Mouse (Mus musculus) ovary, postnatal 14 days (tissue): Measurements from ENCODE around the gene Robo3.

Source experiments
- DNase-seq: peaks from one replicate; pipeline ENCODE4 v3.0.0; 2022; ENCODE audit warnings: low spot score

Robo3 gene

DNA sequence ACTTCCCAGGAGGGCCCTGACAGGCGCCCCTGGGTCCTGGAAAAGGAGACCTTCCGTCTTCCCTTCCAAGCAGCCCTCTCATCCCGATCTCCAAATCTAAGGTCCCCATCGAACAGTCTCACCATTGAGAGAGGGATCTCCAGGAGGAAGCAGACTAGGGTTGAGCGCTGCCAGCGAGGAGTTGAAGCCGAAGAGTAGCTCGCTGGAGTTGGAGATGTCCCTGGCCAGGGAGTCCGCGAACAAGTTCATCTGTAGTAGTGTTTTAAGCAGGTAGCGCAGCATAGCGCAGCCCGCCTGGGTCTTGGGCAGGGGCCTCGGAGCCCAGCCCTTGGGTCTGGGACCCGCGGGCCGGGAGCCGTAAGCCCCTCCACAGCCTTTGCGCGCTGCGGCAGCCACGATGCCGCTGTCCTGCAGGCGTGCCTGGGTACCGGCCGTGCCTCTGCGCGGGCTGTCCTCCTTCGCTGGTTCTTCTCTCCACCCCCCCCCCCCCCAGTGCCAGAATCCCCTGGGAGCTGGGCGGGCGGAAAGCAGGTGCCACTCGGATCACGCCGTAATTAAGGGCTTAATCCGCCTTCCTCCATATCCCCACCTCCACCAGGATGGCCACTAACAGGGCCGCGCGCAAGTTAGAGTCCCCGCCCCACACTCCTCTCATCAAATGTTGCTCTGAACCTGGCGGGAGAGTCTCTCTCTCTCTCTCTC, at the start of gene Robo3:
Gene Robo3, minus strand, starts transcription at position 527 of the 702 bp plus-strand sequence.
- no peak for DNase-seq

DNA sequence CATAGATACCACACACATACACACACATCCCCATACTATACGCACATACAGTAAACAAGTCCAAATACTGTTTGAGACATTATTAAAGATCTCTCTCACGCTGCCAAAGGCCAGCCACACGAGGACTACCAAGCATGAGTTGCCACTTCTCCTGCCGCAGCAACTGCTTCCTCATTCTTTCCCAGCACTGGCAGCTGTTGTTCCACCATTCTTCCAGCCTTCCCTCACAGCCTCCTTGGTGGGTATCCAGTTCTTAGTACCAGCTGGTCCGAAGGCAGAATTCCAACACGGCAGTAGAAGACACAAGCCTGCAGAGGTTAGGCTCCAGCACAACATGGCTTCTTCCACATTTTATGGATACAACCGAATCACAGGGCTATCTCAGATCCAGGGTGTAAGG, 41.9 kb upstream of the Robo3 start:
- no peak for DNase-seq

DNA sequence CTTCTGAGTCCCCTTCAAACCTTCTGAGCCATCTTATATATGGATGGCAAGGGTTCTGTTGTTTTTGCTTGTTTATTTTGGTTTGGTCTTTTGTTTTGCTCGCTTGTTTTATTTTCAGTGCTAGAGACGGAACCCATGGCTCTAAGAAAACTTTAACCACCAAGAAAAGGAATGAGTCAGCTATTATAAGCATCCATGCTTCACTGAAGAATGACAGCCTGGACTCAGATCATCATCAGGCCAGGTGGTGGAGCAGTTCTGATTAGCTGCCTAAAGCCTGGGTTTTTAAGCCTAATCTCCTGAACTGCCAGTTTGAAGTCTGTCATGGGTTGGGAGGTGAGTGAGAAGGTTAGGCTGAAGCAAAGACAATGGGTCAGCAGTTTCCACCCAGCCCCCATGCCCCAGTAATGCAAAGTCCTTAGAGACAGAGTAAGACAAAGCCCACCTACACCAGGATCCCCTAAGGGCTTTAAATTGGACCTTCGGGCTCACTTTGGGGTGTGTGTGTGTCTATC, 40.6 kb upstream of the Robo3 start:
- DNase-seq = no peak

DNA sequence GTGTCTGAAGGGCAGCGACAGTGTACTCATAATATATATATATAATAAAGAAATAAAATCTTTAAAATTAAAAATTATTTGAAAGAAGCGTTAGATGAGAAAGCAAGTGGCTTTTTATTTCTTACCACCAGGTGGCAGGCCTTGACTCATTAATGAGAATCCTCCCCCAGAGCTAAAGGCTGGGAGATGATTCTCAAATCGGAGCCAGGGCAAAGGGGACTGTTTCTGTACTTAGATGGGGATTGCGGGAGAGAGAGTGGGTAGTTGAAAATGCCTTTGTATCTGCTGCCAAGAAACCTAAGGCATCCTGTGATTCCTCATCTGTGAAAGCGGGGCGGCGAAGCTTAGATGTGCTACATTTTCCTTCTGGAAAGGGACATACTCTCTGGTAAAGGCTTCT, 29.7 kb upstream of the Robo3 start:
- DNase-seq = peak; percentile 27

DNA sequence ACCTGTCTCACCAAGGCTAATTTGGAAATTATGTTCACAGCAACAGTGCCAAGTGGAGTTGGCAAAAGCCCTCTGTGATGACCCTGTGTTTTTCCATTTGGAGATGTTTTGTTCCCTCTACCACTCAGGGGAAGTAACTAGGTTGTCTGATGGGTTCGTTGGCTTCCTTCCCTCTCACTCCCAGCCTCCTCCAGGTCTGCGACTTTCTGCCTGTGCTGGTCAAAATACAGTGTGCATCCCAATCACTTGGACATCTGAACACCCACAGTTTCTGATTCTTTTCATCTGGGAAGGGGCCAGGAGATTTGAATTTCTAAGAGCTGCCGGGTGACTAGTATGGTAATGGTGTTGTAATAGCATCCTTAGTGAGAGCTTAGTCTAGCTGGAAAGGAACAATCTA, 28.5 kb upstream of the Robo3 start:
- no peak for DNase-seq

DNA sequence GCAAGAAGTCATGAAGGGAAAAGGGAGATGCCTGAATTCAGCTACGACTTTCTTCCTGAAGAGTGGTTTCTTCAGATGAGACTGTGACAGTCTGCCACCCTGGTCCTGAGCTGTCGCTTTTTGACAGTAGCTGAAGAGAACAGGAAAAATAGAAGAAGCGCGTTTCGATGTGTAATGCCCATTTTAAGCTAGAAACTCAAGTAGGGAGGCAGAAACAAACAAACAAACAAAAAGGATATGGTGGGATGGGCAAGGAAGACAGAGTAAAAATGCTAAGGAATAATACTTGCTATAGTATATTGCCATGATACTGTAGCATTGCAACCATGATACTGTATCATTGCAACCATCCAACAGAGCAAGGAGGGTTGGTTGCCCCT, 27.9 kb upstream of the Robo3 start:
- no peak for DNase-seq

DNA sequence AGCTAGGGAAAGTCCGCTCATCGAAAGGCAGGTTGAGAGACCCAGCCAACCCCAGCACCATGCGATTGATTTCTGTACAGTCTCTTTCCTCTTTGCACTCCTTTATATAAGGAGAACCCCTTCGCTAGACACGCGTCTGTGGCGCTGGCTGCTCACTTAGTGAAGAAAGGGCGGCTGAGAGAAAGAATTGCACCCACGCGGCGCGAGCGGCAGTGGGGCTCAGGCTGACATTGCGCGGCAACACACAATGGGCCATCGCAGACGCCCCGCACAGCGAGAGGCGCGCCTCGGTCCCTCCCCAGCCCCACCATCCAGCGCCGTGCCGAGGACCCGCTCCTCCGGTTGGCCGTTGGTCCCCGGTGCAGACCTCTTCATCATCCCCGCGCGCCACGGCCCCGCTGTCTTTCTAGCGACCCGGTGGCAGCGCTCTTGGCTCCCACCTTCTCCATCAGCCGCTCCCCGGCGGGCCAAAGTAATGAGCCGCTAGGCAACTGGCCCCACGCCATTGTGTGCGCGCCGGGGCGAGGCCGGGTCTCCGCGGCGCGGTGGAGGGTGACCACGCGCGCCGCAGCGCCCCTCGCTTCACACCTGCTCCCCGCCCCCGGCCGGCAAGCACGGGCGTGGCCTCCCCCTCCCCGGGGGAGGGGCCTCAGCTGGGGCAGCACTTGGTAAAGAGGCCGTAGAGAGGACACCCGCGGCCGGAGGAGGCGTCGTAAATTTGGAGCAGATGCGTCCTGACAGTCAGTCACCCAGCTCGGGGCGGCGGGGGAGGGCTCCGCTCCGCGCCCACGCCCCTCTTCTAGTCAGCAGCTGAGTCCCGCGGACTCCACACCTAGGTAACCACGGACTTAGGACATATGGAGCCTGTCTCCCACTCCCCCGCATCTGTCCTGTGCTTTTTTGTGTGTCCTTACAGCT, 27.3 kb upstream of the Robo3 start:
- DNase-seq = peak; percentile 7

DNA sequence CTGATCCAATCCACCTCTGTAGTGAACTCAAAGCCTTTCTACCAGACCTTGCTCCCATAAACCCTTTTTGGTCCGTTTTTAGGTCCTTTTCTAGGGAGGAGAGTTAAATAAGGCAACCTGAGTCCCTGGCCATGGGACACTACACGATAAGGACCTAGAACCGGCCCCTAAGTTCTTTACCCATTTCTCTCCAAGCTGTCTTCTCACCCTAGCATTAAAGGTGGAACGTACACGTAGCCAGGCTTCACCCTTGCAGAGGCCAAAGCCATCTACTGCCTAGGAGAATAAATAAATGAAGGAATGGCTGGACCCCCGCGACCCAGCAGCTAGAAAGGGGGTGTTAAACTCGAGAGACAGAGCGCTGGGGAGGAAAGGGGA, 26.6 kb upstream of the Robo3 start:
- no peak for DNase-seq

DNA sequence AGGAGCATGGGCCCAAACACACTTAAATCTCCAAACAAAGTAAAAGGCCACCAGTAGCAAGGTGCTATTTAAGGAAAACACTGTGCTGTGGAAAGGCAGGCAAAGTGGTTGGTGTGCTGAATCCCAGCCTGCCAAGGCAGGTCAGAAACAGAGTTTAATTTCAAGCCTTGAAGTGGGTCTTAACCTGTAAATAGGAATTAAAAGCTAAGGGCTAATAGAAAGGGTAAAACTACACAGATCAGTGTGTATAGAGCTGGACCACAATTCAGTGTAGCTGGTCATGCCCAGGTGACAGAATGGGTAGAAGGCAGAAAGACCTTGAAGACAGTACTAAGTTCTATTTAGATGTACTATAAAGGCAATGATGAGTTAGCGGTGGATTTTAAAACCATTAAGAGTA, 24.1 kb upstream of the Robo3 start:
- no peak for DNase-seq

DNA sequence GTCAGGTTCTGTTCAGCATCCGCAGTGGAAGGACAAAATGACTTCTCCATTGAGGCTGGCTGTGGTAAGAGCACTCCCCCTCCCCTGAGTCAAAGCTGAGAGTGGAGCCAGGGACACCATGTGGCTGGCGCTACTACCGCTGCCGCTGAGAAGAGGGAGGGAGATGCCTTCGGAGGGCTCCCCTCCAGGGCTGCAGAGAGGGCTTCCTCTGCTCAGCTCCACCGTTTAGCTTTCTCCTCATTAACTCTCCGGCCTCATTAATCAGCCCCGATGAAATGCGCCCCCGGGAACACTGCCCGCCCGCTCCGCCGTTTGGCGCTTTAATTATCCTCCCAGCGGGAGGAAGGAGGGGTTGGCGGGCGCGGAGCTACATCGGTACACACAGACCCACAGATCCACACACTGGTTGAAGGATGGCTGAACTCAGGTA, 23.4 kb upstream of the Robo3 start:
- DNase-seq = no peak

DNA sequence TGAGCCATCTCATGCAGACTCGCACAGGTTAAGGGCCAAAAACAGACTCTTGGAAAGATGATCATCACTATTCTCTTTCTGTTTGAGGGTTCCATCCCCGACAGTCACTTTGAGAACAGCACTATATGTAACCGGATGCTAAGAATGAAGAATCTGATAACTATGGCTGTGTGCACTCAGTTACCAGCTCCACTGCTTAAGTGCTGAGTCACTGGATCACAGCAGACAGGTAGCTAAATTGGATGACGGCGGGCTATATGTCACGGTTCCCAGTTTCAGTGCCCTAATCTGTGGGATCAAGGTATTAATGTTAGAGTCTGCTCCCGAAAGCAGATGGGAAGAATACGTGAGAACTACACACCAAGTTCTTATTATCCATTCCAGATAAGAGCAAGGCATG, 22.8 kb upstream of the Robo3 start:
- DNase-seq = no peak

DNA sequence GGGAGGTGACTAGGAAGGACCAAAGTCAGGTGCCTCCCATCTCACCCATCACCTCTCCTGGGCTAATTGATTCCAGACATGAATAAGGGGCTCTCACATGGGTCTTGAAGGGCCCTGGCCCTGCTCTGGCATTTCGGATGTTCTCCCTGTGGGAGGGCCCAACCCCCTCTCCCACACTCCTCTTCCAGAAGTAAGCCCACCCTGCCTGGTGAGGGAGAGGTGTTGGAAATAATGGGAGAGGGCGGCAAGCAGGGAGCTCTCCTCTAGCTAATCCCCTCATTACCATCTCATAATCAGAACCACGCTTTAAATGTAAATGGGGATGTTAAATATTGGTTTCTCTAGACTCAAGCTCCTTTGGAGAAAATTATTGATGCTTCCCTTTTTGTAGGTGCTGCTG, 21.9 kb upstream of the Robo3 start:
- DNase-seq = no peak

DNA sequence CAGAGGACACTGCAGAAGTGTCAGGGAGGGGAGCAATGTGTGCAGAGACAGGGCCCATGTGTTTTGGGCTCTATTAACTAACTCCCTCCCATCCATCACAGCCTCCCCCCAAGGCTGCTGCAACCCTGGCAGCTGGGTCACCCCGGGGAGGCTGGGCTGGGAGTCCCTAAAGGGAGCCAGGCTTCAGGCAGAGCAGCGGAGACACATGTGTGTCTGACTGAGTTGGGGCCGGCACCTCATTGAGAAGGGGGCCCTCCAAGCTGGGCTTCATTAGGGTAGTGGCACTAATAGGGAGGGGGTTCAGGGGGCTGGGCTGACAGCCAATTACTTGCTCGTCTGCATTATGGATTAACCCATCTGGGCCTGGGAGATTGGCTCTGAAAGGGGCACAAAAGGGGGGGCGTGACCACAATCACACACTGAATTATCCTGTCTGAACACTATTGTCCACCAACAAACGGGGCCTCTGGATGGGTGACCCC, 21.0 kb upstream of the Robo3 start:
- DNase-seq = no peak

DNA sequence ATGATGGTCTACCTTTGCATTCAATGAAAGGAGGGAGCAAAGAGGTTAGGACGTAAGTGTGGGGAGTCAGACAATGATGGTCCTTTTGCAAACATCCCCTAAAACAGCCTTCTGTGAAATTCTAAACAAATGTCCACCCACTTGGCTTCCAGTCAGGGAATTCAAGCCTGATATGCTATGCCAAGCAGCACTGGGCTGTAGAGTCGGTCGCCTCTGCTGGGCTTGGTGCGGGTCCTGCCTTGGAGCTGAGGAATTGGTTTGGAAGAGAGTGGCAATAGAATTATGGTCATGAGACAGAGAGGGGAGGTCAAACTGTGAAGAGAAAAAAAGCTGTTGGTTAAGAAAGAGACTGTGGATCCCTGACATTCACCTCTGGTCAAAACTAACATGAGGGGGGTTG, 20.3 kb upstream of the Robo3 start:
- DNase-seq = no peak

DNA sequence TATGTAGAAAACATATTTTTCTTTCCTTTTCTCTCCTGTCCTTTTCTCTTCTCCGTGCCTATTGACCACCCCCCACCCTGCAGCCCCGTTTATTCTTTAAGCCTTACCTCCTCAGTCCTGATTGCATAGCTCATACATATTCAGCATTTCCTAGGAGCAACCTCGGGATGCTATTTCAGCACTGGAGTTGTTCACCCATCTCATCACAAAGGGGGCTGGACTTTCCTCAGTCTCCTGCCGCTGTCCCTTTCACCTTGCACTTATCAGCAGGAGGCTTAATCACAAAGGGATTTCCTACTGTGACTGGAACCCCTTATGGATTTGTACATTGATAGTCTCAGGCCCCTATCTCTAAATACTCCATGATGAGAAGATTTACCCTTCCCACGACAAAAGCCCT, 19.4 kb upstream of the Robo3 start:
- DNase-seq = no peak

DNA sequence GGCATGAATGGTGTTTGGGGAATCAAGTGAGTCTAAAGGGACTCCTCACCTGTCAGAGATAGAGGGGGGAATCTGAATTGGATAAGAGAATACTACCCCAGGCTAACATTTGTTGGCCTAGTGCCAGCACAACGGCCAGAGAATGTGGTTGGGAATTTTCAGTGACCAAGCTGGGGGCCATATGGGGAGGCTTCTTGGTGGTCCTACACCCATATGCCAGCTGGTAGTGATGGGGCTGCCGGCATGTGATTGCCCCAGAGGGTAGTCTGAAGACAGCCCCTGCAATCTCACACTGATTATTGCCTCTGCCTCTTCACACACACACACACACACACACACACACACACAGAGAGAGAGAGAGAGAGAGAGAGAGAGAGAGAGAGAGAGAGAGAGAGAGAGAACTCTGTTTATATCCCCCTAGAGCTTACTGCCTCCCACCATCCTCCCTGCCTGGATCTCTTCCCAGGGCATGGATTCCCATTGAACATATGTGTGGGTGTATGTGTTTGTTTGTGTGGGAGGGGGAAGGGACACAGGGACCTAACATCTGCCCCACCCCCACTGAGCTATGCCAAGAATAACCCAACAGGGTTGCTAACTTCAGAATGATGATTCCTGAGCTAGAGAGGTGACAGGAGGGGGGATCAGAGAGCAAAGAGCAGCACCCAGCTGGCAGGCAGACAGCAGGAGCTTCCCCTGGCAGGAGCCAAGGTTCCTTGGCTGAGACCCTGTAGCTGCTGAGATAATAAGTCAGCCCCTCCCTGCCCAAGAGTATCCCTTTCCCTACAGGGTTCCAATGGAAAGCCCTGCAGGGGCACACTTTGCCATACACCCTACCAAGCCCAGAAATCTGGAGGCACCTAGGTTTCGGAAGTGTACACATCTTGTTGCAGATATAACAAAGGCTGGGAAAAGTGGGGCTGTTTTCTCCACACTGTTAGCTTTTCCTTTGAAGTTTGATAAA, 5.0 kb upstream of the Robo3 start:
- DNase-seq = no peak

DNA sequence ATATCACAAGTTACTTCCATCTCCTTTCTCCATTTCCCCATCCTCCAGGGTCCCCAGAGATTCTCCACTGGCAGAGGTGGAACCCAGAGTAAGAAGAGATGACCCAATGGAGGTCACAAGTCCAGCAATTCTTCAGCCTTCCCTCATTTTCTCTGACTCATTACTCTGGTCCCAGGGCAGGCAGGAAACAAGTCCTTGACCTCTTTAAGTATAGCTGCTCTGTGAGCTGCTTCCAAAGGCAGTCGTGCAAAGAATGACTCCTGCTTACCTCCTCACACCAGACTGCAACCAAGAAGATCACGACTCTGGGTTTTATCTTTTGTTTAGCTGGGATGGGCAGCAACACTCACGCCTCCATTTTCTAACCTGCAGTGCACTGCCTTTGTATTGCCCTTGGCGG, 2.6 kb upstream of the Robo3 start:
- DNase-seq = no peak

DNA sequence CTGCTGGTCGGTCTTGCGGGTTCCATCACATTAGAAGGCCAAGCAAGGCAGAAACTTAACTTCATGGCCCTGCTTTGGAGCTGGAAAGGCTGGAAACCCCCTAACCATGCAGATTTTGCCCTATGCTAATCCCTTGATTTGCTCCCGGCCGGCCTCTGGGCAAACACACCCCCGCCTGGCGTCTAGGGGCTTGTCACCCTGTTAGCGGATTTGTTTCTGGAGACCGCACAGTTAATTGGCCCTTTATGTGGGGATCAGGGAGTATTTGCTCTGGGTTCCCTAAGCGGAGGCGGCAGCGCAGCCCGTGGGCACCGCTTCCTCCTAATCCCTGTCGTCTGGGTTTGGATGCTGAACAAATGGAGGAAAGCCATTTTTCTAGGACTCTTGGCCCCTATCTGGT, 1.9 kb upstream of the Robo3 start:
- DNase-seq = no peak

DNA sequence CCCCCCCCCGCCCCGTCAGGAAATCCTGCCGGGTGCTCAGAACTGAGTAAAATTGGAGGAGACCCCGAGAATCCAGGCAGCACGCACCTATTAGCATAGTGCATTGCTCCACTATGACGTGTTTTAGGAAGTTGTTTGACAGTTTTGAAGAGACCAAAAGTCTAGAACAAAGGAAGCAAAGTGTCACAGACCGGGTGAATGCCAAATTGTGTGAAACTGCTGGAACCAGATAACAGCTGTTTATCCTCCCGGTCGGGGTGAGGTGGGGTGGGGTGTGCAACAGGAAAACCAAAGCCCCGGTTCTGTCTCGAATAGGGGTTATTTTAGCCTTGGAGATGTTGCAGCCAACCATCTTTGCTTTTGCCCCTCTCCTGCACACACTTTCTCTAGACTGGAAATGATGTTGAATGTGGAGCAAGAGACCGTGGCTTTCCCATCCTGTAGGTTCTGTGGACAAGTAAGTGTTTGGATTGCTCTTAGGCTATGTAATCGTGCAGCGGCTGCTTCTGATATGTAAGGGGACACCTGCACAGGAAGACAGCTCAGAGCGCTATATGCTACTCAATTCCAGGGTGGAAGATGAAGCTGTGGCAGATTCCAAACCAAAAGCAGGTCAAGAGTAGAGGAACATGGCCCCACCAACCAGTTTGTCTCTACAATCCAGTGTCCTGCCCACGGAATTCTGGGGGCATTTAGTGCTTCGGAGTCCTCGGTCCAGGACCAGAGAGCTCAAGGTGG, 946 bp upstream of the Robo3 start:
- DNase-seq = no peak

DNA sequence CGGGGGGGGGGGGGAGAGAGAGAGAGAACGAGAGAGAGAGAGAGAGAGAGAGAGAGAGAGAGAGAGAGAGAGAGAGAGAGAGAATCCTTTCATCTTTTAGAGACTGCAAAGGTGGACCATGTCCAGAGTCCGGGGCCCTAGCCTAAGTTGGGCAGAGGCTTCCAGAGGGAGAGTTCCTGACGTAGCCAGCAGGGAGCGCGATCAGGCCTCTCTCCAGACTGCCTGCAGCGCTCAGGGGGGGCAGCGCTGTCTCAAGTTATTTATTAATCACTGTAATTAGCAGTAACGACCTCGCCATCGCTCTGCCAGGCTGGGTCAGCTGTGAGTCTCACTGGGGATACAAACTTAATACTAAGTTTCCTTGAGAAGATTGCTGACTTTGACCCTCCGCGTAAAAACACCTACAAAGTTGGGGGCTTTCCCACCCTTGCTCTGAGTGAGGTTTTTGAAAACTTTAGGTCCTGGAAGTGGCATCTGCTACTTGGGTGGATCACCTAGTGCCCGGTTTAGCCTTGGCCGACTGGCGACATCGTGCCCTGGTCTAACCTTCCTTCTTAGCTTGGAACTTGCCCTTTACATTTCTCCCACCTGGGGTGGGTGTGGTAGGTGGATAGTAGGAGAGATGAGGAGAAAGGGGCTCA, 900 bp downstream of the Robo3 start:
- DNase-seq = no peak

DNA sequence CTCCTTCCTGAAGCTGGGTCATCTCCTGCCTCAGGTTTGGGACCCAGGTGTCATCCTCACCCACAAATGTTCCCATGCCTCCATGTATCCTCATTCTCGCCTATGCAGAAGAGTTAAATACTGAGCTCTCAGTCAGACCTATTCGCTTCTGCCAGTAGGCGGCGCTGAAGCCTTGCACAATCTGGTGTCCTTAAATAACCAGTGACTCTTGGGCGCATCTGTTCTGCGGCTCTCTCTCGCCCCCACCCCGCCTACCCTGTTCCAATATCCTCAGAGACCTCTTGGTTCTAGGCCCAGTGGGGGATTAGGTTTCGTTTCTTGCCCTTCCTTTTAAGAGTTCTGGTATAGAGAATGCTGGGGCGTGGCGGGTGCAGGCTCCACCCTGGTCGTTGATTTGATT, 2.5 kb downstream of the Robo3 start:
- peak; percentile 79 for DNase-seq
